Mouse (Mus musculus): Measurements from ENCODE around the gene Cwc22. TPM values are rescaled to one million over a fixed set of nuclear protein-coding genes. Genes with fewer than 3 reads are reported as not detected.

Gene Cwc22
- polyA plus RNA-seq, 2 experiments: 11.0 to 15.8 TPM

DNA sequence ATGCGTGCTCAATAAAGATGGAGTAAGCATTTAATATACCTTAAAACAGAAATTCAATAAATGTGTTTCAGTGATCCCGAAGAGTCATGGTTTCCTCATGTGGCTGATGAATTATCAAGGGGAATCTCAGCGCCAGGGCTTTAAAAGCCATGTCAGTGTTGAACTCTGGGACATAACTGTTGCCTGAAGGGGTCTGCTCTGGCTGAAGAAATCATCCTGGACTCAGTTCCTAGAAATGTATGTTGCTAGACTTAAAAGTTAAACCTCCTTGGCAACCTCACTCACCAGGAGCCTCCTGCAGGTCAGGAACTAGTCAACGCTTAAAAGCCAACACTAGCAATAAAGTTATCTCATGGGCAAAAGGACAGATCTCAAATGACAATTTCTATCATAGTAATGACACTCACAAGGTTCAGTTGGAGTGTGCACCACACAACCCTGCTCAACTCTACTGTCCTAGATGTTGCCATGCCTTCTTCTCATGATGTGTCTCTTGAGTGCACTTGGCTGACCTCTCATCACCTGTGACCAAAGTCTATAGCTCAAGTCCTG, 76.4 kb downstream of the Cwc22 start:
- WGBS (ENCODE audit: insufficient replicate concordance): 63% methylated on average over 4 of the region's 4 CpGs

GRCm38 (mm10) chr2:77863934-77864333, 82.2 kb downstream of the Cwc22 start:
- H3K9ac ChIP-seq (replicated peaks): no peak overlapping the region
- H3K4me1 ChIP-seq (replicated peaks; ENCODE audit: control insufficient read depth in 2 of 2, insufficient read depth in 2 of 2, low read length in 1 of 2): no peaks in the 10 kb centered on the region
- DNase-seq (ENCODE audit: low read depth in 3 of 3, low spot score in 3 of 3) (no peak), ATAC-seq (ENCODE audit: insufficient read depth) (no peak)
- no peak overlapping the region for H3K4me2 ChIP-seq (ENCODE audit: low read depth)
- 69% methylated on average over 6 of the region's 6 CpGs for WGBS (ENCODE audit: insufficient replicate concordance)
- no peaks in the 10 kb centered on the region for H3K36me3 ChIP-seq (replicated peaks; ENCODE audit: control insufficient read depth, insufficient read depth, low read depth)
- H3K27me3 ChIP-seq (ENCODE audit: control insufficient read depth, insufficient read depth, low read length): no peaks in the 10 kb centered on the region
- H3K9me3 ChIP-seq (ENCODE audit: control insufficient read depth, low read length): no peaks in the 10 kb centered on the region
- TF ChIP-seq EP300 (IDR thresholded peaks at IDR 0.05; ENCODE audit: low read depth): no peak
- TF ChIP-seq CTCF (IDR thresholded peaks at IDR 0.05; ENCODE audit: low read depth): no peak
- H3K27ac ChIP-seq: no peak overlapping the region
- no peak overlapping the region for H3K4me3 ChIP-seq (ENCODE audit: insufficient read depth in 1 of 2, low read depth in 2 of 2, low read length in 2 of 2)

More for the DNA sequence above, 76.4 kb downstream of the Cwc22 start:
- no peaks in the 10 kb centered on the region for H3K4me1 ChIP-seq (replicated peaks; ENCODE audit: control insufficient read depth in 2 of 2, insufficient read depth in 2 of 2, low read length in 1 of 2)
- ATAC-seq (ENCODE audit: insufficient read depth): no peak
- H3K4me3 ChIP-seq (ENCODE audit: insufficient read depth in 1 of 2, low read depth in 2 of 2, low read length in 2 of 2): no peak overlapping the region
- no peak for DNase-seq (ENCODE audit: low read depth in 3 of 3, low spot score in 3 of 3)
- no peaks in the 10 kb centered on the region for H3K9me3 ChIP-seq (ENCODE audit: control insufficient read depth, low read length)
- H3K27ac ChIP-seq: no peak overlapping the region
- no peaks in the 10 kb centered on the region for H3K27me3 ChIP-seq (ENCODE audit: control insufficient read depth, insufficient read depth, low read length)
- no peak overlapping the region for H3K9ac ChIP-seq (replicated peaks)
- H3K4me2 ChIP-seq (ENCODE audit: low read depth): no peak overlapping the region
- H3K36me3 ChIP-seq (replicated peaks; ENCODE audit: control insufficient read depth, insufficient read depth, low read depth): no peaks in the 10 kb centered on the region
- TF ChIP-seq CTCF (IDR thresholded peaks at IDR 0.05; ENCODE audit: low read depth) (no peak), EP300 (IDR thresholded peaks at IDR 0.05; ENCODE audit: low read depth) (no peak)

DNA sequence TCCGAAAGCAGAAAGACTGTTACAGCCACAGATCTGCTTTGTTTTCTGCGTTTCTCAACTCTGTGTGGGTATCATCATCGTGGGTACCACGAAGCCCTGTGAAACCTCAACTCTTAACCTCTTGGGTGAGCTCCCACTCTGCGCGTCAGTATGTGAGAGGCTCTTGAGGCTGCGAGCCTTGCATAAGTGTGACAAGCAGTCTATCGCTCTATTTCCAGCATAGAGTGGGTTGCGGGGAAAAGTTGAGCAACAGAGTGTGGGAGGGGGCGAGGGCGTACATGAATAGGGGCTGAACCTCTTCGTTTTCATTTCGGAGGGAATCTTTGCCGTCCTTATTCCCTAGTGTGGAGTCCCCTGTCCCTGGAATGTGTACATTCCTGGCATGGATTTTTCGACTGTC, 82.7 kb downstream of the Cwc22 start:
- no peak for TF ChIP-seq CTCF (IDR thresholded peaks at IDR 0.05; ENCODE audit: low read depth)
- no peak for TF ChIP-seq EP300 (IDR thresholded peaks at IDR 0.05; ENCODE audit: low read depth)
- Histone ChIP-seq H3K9me3 (ENCODE audit: control insufficient read depth, low read length) (no peaks in the 10 kb centered on the region), H3K27me3 (ENCODE audit: control insufficient read depth, insufficient read depth, low read length) (no peaks in the 10 kb centered on the region), H3K27ac (no peak overlapping the region), H3K4me1 (replicated peaks; ENCODE audit: control insufficient read depth in 2 of 2, insufficient read depth in 2 of 2, low read length in 1 of 2) (no peaks in the 10 kb centered on the region), H3K4me2 (ENCODE audit: low read depth) (no peak overlapping the region), H3K4me3 (ENCODE audit: insufficient read depth in 1 of 2, low read depth in 2 of 2, low read length in 2 of 2) (no peak overlapping the region), H3K36me3 (replicated peaks; ENCODE audit: control insufficient read depth, insufficient read depth, low read depth) (no peaks in the 10 kb centered on the region), H3K9ac (replicated peaks) (no peak overlapping the region)
- WGBS (ENCODE audit: insufficient replicate concordance): 70% methylated on average over 15 of the region's 15 CpGs
- DNase-seq (ENCODE audit: low read depth in 3 of 3, low spot score in 3 of 3): no peak
- no peak for ATAC-seq (ENCODE audit: insufficient read depth)

GRCm38 (mm10) chr2:77841464-77841863, 104.7 kb downstream of the Cwc22 start:
- no peaks in the 10 kb centered on the region for H3K36me3 ChIP-seq (replicated peaks; ENCODE audit: control insufficient read depth, insufficient read depth, low read depth)
- WGBS (ENCODE audit: insufficient replicate concordance): 36% methylated on average over 6 of the region's 6 CpGs
- H3K4me2 ChIP-seq (ENCODE audit: low read depth): no peak overlapping the region
- H3K9me3 ChIP-seq (ENCODE audit: control insufficient read depth, low read length): no peaks in the 10 kb centered on the region
- no peak overlapping the region for H3K27ac ChIP-seq
- DNase-seq (ENCODE audit: low read depth in 3 of 3, low spot score in 3 of 3): no peak
- TF ChIP-seq CTCF (IDR thresholded peaks at IDR 0.05; ENCODE audit: low read depth) (no peak), EP300 (IDR thresholded peaks at IDR 0.05; ENCODE audit: low read depth) (no peak)
- no peaks in the 10 kb centered on the region for H3K4me1 ChIP-seq (replicated peaks; ENCODE audit: control insufficient read depth in 2 of 2, insufficient read depth in 2 of 2, low read length in 1 of 2)
- no peaks in the 10 kb centered on the region for H3K27me3 ChIP-seq (ENCODE audit: control insufficient read depth, insufficient read depth, low read length)
- ATAC-seq (ENCODE audit: insufficient read depth): no peak
- no peak overlapping the region for H3K4me3 ChIP-seq (ENCODE audit: insufficient read depth in 1 of 2, low read depth in 2 of 2, low read length in 2 of 2)
- H3K9ac ChIP-seq (replicated peaks): no peak overlapping the region

DNA sequence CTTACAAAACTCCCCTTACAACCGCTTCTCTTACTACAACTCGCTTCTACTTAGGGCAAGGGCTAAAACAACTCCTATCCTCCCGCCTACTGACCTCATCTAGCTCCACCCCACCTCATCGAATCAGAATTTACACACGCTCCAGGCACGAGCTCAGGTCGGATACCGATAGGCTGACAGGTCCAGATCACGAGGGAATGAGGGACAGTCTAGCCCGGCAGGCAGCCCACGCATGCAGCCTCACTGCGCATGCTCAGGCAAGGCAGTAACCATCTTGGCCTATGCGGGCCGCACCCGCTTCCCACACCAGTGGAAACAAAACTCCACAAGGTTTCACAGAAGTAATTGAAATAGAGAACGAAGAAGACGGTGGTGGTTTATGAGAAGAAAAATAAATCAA, 106.6 kb downstream of the Cwc22 start:
- no peak overlapping the region for H3K27ac ChIP-seq
- no peaks in the 10 kb centered on the region for H3K4me1 ChIP-seq (replicated peaks; ENCODE audit: control insufficient read depth in 2 of 2, insufficient read depth in 2 of 2, low read length in 1 of 2)
- no peaks in the 10 kb centered on the region for H3K36me3 ChIP-seq (replicated peaks; ENCODE audit: control insufficient read depth, insufficient read depth, low read depth)
- H3K4me3 ChIP-seq (ENCODE audit: insufficient read depth in 1 of 2, low read depth in 2 of 2, low read length in 2 of 2): no peak overlapping the region
- H3K27me3 ChIP-seq (ENCODE audit: control insufficient read depth, insufficient read depth, low read length): no peaks in the 10 kb centered on the region
- H3K9ac ChIP-seq (replicated peaks): no peak overlapping the region
- 72% methylated on average over 17 of the region's 17 CpGs for WGBS (ENCODE audit: insufficient replicate concordance)
- H3K4me2 ChIP-seq (ENCODE audit: low read depth): no peak overlapping the region
- H3K9me3 ChIP-seq (ENCODE audit: control insufficient read depth, low read length): no peaks in the 10 kb centered on the region
- DNase-seq (ENCODE audit: low read depth in 3 of 3, low spot score in 3 of 3): no peak
- ATAC-seq (ENCODE audit: insufficient read depth): no peak
- TF ChIP-seq EP300 (IDR thresholded peaks at IDR 0.05; ENCODE audit: low read depth) (no peak), CTCF (IDR thresholded peaks at IDR 0.05; ENCODE audit: low read depth) (no peak)
